Comparison of ENCODE assay signal across 1 mouse cellular context in genomic region chr4:21173789-21174188, GRCm38 (mm10).
TF ChIP-seq lines count a peak whose summit lies in the region.

No protein-coding gene starts in this region.

TF ChIP-seq in CH12.LX, 34 proteins besides CTCF, POLR2A, EP300 and RAD21 (continued from another document):
- TF ChIP-seq ETS1 (conservative IDR thresholded peaks at IDR 0.05; ENCODE audit: low read depth, low read length) = peak; percentile 69
